Mouse (Mus musculus) layer of hippocampus, adult 18-20 months (tissue): ENCODE results near the gene Zfp719. TPM values are rescaled to one million over a fixed set of nuclear protein-coding genes. Genes with fewer than 3 reads are reported as not detected.

Source experiments
- DNase-seq, 2 experiments: peaks; one replicate each; pipeline ENCODE4 v3.0.0; 2022; ENCODE audit warnings: low spot score in 2 of 2
- total RNA-seq, 2 experiments: library from RNA; stranded (reverse); gene quantifications; 2 replicates each; pipeline ENCODE4 v1.2.3; 2021

The Zfp719 gene
- total RNA-seq, 2 experiments from 2014 or later = 18.5 to 19.1 TPM

DNA sequence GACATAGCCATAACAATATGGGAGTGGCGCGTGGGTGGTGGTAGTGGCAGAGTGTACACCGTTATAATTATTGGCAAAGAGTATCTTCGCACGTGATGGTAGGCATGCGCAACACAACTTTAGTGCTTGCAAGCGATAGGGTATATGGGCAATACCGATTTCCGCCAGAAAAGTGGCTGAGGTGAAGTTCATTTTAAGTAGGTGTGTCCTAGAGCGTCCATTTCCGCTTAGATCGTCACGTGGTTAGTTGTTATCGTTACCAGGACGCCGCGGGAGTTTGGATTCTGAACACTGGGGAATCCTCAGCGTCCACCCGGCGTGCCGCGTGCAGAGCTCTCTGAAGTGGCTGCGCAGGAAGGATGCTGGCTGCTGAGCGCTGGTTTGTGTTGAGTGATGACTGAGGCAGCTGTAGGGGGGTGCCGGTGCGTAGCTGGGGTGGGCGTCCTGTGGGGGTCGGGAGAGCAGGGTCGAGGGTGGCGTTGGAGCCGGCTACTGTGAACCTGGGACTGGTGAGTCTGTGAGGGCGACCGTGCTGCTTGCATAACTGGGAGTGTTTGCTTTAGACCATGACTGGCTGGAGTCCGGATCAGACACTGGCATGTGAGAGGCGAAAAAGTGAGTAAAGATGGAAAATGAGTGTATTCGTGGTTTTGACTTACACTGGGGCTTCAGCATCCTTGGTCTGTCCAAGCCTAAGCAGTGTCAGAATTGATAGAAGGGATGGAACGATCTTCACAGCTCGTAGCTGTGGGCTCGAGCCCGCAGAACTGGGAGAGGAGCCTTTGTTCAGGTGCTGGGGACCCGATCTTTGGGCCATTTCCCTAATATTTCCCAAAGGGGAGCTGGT is 27.7 kb downstream of the Zfp719 start, which contains the start of gene Zfp819:
Zfp819 (plus strand) TSS at position 274 of the 847 bp plus-strand sequence.
- peak; percentile 62 to 83 for DNase-seq

DNA sequence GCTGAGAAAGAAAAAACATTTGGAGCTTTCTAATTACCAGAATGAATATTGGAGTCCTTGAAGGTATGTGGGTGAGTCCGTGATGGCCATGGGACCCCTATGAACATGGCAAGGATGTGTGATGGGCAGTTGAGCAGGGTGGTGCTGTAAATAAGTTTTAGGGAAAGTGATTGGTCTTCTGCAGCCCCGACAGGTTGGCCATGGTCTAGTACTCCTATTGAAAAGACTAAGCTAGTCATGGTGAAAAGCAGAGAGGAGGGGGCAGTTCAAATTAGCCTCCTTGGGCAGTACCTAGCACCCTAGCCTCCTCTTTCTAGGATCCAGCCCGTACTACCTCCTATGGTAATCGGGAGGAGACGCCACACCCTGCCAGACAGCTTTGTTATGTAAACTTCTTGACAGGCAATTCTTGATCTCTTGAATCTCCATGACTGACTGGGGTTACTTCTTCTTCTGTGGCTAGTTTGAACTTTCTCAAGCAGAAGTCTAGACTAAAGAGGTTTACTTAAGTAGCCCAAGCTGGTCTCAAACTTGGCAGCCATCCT is 28.4 kb downstream of the Zfp719 start:
- DNase-seq = no peak

DNA sequence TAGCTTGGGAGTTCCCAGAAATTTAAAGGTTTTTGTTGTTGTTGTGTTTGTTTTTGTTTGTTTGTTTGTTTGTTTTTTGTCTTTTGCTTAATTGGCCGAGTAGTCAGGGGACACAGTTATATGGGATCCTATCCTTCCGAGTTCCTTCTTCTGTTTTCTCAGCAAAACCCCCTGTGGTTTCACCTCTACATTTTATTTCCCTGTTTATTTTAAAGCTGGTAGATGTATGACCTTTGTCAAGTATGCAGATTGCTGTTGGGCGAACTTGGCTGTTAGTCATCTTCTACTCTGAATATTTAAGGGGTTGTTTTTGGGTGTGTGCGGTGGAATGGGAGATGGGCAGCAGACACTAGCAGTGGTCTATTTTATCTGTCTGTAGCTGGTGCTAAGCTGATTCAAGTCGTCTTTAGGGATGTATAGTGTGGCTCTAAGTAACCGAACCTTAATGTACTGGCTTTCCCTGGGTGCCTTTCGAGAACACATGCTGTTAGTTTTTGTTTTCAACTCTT is 29.0 kb downstream of the Zfp719 start:
- DNase-seq = no peak

DNA sequence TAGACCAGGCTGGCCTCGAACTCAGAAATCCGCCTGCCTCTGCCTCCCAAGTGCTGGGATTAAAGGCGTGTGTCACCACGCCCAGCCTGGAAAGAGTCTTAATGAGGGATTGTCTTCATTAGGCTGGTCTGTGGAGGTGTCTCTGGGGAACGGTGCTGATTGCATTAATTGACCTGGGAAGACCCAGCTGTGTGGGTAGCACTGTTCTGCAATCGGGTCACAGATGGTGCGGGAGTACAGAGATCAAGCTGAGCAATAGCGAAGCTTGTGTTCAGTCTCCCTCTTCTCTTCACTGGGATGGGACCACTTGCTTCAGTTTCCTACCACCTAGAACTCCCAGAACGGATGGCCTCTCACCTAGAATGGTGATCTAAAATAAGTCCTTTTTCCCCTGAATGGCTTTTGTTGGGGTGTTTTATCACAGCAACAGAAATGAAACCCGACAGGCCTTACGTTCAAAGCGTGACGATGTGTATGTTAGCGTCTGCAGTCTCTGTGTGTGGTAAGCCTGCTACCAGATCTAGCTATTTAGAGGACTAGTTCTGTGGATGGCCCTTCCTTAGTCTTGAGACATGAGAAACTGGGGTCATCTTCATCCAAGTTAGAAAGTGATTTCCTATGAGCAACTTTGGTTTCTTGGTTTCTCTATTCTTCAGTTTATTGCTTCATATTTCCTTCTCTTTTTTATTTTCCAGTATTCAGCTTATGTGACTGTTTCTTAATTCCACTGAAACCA is 34.6 kb downstream of the Zfp719 start:
- DNase-seq = no peak

DNA sequence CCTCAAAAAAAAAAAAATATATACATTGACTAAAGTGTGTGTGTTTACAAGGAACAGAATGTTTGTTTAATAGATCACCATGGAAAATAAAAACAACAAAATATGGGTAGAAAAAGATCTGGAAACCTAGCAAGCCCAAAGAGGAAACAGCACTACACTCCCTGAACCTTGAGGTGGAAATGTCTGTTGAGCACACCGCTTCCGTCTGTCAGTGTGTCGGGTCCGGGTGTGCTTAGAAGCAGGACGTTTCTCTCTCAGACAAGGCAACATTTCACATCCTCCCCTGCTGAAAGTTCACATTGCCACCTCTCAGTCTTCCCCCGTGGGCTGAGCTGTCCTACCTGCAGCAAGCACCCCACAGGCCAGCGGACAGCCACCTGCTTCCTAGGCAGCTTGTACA is 43.5 kb downstream of the Zfp719 start:
- DNase-seq = no peak

DNA sequence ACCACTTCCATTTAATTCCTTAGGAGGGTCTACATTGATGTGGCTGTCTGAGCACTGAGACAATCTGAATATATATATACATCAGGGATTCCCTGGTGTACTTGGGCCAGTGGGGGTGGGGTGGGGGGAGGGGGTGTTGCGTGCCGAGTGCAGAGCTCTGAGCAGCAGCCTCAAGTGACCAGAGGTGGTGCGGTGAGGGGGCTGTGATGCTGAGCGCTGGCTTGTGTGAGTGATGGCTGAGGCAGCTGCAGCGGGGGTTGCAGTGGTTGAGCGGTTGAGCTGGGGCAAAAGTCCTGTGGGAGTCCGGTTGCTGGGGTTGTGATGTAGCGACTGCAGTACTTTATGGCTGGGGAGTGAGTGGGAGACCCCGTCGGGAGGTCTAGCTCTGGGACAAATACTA is 44.4 kb downstream of the Zfp719 start:
- DNase-seq = no peak

DNA sequence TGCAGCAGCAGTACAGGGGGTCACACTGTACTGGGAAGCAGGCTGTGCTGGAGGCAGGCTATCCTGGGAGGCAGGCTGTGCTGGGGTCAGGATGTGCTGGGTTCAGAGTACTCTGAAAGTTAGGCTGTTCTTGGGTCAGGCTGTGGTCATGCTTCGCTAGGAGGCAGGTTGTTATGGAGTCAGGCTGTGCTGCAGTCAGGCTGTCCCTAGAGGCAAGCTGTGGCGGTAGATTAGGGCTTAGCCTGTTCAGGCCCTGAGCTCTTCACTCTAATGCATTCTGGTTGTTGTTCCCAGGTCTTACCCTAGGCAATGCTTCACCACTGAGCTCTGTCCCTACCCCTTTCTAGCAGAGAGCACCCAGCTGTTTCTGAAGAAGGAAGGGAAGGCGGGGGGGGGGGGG is 45.7 kb downstream of the Zfp719 start:
- no peak for DNase-seq

DNA sequence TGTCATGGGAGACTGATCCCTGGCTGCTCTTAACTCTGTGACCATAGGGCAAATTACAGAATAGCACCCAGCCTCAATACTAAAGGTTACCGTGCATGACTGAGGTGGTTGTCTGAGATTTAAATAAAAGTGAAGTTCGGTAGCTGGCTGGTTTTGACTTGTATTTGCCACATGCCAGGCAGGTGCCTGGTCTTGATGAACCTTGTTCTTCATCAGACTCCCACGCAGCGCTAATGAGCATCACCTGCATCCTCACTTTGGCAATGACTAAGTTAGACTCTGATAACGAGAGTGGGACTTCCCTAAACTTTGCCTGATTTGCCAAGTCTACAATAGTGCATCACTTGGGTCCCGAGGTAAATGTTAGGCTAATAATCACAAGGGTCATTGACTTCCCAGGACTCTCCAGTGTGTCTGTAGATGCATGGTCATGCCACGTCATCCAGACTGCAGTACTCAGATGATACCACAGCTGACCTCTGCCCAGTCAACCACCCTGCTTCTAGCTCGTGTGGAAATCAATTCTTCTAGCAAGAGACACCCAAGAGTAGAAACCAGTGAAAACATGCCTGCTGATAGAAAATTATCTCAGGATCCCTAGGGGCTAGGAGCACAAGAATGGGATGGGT is 46.5 kb downstream of the Zfp719 start:
- no peak for DNase-seq

DNA sequence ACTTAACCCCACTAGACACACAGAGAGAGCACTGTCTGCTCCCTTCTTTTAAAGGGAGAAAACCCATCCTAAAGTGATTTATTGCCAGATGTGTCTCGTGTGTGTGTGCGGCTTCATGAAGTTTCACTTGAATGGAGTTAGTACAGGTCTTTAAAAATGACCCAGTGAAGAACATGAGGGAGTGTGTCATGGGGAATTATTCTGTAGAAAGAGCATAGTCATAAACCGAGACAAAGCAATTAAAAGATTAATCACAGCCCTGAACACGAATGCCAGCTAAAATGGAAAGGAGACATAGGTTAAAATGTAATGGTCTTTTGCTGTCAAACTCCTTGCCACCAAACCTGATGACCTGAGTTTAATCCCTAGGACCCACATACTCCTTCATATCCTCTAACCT is 54.5 kb downstream of the Zfp719 start:
- no peak for DNase-seq

DNA sequence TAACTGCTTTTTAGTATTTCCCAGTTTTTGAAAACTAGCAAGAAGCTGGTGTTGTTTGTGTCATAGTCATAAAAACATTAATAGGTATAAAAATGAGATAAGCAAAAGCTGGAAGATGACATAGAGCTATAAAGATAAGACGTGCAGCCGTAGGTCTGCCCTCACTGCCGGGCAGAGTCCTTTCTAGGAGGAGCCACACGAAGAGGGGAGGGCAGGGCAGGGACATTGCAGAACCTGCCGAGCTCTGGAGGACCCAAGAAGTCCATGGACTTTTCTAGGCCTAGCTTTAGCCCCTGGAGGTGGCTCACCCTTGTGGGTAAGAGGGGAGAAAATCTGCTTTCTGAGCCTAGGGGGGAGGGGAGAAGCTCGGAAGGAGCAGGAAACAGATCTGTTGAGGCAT is 55.1 kb downstream of the Zfp719 start, which contains the start of gene Ceacam18:
Ceacam18 (plus strand) TSS at position 208 of the 400 bp plus-strand sequence.
- DNase-seq = no peak

DNA sequence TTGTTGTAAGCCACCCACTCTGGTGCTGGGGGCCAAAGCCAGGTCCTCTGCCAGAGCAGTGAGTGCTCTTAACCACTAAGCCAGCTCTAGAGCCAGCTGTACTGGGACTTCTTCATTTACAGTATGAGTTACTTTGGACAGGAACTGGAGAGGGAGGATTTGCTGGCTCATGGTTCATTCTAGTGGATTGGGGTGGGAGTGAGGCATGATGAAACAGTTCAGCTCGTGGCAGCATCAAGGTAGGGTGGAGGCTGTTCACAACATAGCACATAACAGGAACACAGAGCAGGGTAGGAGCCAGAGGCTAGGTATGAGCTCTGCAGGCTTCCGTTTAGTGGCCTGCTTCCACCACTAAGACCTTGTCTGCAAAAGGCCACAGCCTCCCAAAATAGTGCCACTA is 56.8 kb downstream of the Zfp719 start:
- no peak for DNase-seq

DNA sequence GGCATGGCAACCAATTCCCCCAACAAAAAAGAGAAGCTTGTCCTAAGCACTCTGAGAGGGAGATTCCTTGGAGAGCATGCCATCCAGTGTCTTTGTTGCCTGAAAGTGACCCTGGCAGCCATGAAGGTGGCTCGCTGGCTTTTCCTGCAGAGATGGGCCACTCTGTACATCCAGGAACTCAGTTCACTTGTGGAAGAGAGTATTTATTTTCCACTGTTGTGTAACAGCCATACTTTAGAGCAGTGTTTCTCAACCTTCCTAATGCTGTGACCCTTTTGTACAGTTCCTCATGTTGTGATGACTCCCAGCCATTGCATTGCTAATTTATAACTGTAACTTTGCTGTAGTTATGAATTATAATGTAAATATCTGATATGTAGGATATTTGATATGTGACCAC is 57.7 kb downstream of the Zfp719 start:
- no peak for DNase-seq

DNA sequence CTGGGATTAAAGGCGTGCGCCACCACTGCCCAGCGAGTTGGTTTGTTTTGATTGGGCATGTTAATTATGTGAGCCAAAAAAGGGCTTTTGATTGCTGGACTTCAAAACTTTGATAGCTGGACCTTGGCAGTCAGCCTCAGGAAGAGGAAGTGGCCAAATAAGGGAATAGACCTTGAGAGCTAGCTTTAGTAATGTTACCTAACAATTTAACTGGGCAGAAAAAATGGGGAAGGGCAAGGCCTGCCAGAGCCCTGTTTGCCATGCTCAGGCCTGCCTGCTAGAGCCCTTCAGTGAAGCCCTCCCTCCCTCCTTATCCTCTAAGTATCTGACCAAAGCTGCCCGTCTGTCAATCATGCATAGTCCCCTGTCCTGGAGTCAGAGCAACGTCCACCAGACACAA is 63.2 kb downstream of the Zfp719 start:
- no peak for DNase-seq

Other genes starting within 250 kb of the Zfp719 start
- 1 to 10 TPM; 1.1 to 1.3 TPM for gene Siglecf, start 228.3 kb upstream of the Zfp719 start, total RNA-seq
- not detected for gene Siglecg, start 171.4 kb upstream of the Zfp719 start, total RNA-seq
- gene Lim2, start 151.9 kb upstream of the Zfp719 start, total RNA-seq = not detected
- gene Nkg7, start 142.5 kb upstream of the Zfp719 start, total RNA-seq = not detected
- not detected for gene Cldnd2, start 138.8 kb upstream of the Zfp719 start, total RNA-seq
- 10 to 100 TPM; 72.8 to 74.5 TPM for gene Etfb, start 135.5 kb upstream of the Zfp719 start, total RNA-seq
- 1 to 10 TPM in 1 of 2 experiments, under 1 TPM in 1; 0.82 to 1.1 TPM for gene Gm45233, start 135.5 kb upstream of the Zfp719 start, total RNA-seq
- gene Vsig10l, start 116.5 kb upstream of the Zfp719 start, total RNA-seq = 1 to 10 TPM; 2.6 to 2.7 TPM
- 10 to 100 TPM; 21.4 to 23.2 TPM for gene Iglon5, start 89.5 kb upstream of the Zfp719 start, total RNA-seq
- gene 4931406B18Rik, start 73.7 kb upstream of the Zfp719 start, total RNA-seq = not detected
- 1 to 10 TPM; 2.9 to 4.6 TPM for gene Cd33, start 35.2 kb upstream of the Zfp719 start, total RNA-seq
- gene Zfp658, start 17.4 kb upstream of the Zfp719 start, total RNA-seq = 1 to 10 TPM; 5.5 to 6.9 TPM
- gene Zfp819, start 27.6 kb downstream of the Zfp719 start, total RNA-seq = under 1 TPM in 1 of 2 experiments, not detected in 1; 0.15 TPM
- gene Ceacam18, start 55.1 kb downstream of the Zfp719 start, total RNA-seq = under 1 TPM in 1 of 2 experiments, not detected in 1; 0.15 TPM
- 1 to 10 TPM; 1.2 to 1.5 TPM for gene Siglece, start 80.6 kb downstream of the Zfp719 start, total RNA-seq
- gene Ctu1, start 92.4 kb downstream of the Zfp719 start, total RNA-seq = 10 to 100 TPM; 10.5 to 10.6 TPM
- gene Klk14, start 110.8 kb downstream of the Zfp719 start, total RNA-seq = not detected
- gene Klk13, start 133.0 kb downstream of the Zfp719 start, total RNA-seq = not detected
- not detected for gene Klk12, start 189.3 kb downstream of the Zfp719 start, total RNA-seq
- gene Klk11, start 195.0 kb downstream of the Zfp719 start, total RNA-seq = not detected
- gene Klk10, start 201.4 kb downstream of the Zfp719 start, total RNA-seq = 1 to 10 TPM; 1.2 to 1.5 TPM
- not detected for gene Klk9, start 212.3 kb downstream of the Zfp719 start, total RNA-seq
- gene Klk8, start 218.0 kb downstream of the Zfp719 start, total RNA-seq = 10 to 100 TPM; 22.3 to 27.7 TPM
- gene Klk7, start 231.7 kb downstream of the Zfp719 start, total RNA-seq = under 1 TPM; 0.32 to 0.33 TPM
- 1 to 10 TPM in 1 of 2 experiments, under 1 TPM in 1; 0.89 to 1.0 TPM for gene Klk6, start 244.9 kb downstream of the Zfp719 start, total RNA-seq